Mouse (Mus musculus): Measurements from ENCODE around the gene Lrfn1.

Lrfn1 gene

DNA sequence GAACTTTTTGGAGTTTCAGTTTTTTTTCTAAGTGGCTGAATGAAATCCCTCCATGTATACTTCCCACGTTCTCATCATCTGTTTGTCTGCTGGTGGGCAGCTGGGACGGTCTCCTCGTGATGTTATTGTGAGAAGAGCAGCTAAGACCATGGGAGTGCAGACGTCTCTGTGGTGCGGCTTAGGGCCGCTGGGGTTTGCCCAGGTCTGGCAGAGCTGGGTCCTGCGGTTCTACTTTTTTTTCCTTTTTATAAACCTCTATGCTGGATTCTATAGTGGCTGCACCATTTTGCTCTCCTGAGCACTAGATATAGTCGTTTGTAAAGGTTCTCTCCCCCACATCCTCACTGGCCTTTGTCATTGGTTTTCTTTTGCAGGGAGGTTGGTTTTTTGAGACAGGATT, 59.7 kb downstream of the Lrfn1 start:
- DNase-seq (ENCODE audit: low spot score) = no peak
